Mouse (Mus musculus) CD4-positive naive resting alpha-beta T cell, adult 76 days (primary cell): ENCODE measurements around the gene Arfgap1. TPM values are rescaled to one million over a fixed set of nuclear protein-coding genes. Genes with fewer than 3 reads are reported as not detected.

Source experiments
- total RNA-seq: library from RNA; stranded (reverse); gene quantifications from one replicate; pipeline ENCODE4 v1.2.4, GENCODE M21; 2023

Arfgap1 gene
- total RNA-seq: 71.6 TPM

DNA sequence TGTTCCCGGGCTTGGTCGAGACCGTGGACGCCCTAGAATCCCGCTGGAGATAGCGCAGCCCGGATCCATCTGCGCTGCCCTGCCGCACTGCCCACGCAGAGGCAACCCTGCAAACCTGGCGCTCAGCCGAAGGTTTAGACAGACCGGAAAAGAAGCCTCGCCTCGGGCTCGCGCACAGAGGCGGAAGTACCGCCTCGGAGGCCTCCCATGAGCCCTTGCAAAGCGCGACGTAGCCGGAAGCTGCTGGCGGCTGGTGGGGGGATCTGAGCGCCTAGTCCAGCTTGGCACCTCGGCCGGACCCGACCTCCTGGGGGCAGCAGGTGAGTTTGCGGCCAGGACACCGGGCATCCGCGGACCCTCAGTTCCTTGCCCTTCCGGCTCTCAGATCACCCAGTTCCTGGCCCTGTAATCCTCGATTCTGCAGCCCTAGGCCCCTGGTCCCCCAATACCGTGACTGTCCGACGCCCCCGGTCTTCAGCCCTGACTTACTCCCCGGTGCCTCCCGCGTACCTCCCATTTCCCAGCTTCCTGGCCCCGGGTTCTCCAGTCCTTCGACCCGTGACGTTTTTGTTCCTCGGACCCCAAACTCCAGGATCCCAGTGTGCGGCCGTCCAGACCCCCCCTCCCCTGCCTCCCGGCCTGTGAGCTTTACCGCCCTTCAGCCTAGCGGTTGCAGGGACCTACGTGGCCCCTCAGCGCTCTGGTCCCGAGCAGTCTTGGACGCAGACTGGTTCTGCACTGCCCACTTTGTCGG is at the start of gene Arfgap1:
Arfgap1 (plus strand) TSS at position 216 of the 754 bp plus-strand sequence.

GRCm38 (mm10) chr2:180920810-180921400 is 46.1 kb upstream of the Arfgap1 start, which contains the start of gene Ythdf1:
Gene Ythdf1 (minus strand): TSS chr2:180920949.

DNA sequence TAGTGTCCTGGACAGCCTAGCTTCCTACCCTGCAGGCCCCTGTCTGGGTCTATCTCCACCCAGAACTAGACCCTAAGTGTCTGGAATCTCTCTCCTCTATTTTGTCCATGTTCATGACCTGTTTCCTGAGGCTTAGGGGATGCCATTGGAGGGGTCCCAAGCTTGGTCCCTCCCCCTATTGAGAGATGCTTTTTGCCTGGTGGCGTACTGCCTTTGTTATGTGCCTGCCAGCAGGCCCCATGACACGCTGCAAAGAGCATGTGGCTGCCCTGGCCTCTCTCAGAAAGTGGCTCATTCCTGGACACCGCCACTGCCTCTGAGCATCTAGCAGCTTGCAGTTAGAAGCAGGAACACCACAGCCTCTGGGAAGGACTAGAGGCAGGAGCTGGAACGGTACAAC is 38.3 kb upstream of the Arfgap1 start, which contains the start of gene Birc7:
Birc7 (plus strand) TSS at position 301 of the 400 bp plus-strand sequence.

DNA sequence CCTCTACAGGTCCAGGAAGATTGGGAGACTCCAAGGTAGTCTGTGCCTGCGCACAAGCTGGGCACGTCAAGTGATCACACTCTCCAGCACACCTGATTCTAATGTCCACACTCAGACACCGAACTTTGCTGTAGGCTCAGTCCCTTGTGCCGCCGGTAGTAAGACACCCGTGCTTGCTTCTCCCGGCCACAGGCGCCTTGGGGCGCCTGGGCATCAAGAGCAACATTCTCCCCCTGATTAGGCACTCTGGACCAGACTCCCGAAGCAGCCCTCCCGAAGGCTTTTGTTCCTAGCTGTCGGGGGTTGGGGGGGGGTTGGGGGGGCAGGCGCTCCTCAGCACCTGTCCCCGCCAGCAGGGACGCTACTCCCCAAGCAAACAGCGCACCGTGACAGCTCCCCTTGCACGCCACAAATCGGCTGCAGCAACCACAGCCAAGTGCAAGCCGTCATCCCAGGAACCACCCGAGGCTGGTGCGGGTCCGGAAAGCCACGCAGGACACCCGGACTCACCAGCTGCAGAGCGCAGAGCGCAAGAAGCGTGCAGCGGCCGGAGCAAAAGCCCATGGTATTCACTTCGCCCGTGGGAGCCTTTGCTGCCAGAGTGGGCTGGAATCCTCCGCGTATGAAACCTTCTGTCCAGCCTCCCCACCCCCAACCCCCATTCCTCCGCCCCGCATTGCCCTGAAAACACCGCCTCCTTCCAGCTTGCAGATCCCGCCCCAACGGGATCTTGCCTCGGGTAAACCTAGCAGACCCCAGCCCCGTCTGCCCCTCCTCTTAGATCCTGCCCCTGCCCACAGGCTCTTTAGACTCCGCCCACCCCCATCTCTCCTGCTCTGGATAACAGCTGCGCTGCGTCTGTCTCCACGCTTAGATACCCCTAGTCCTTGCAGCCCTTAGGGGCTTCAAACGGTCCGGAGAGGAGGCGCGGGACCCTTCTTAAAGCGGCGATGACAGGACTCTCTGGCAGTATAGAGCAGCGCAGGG is 12.7 kb upstream of the Arfgap1 start, which contains the start of gene Nkain4:
Nkain4 (minus strand) TSS at position 639 of the 987 bp plus-strand sequence.

DNA sequence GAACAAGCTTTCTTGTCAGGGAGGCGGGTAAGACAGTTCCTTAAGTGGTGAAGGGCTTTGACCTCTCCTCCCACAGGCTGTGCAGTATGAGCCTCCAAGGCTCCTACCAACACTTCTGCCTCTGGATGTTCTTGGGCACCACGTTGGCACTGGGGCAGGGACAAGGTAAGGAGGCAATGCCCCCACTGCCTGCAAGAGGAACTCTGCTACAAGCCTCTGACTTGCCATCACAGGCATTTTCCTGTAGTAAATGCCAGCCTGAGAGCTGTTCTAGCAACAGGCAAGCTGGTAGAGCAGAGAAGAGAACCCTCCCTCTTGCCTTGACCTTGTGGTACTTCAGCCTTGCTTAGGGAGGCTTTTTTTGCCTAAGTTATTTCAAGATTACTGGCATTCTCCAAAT is 19.4 kb downstream of the Arfgap1 start, which contains the start of gene Col20a1:
Col20a1 (plus strand) TSS at position 87 of the 400 bp plus-strand sequence.

Other genes starting within 250 kb of the Arfgap1 start
- gene Slc17a9, start 242.0 kb upstream of the Arfgap1 start, total RNA-seq: 52.9 TPM
- not detected for gene Bhlhe23, start 190.3 kb upstream of the Arfgap1 start, total RNA-seq
- 98.8 TPM for gene Ythdf1, start 46.3 kb upstream of the Arfgap1 start, total RNA-seq
- not detected for gene Birc7, start 38.2 kb upstream of the Arfgap1 start, total RNA-seq
- gene Nkain4, start 12.5 kb upstream of the Arfgap1 start, total RNA-seq: not detected
- 5.2 TPM for gene Col20a1, start 19.3 kb downstream of the Arfgap1 start, total RNA-seq
- not detected for gene Chrna4, start 76.3 kb downstream of the Arfgap1 start, total RNA-seq
- gene Kcnq2, start 168.1 kb downstream of the Arfgap1 start, total RNA-seq: not detected
- not detected for gene Eef1a2, start 189.8 kb downstream of the Arfgap1 start, total RNA-seq
- 87.7 TPM for gene Ppdpf, start 220.0 kb downstream of the Arfgap1 start, total RNA-seq
- not detected for gene Ptk6, start 235.6 kb downstream of the Arfgap1 start, total RNA-seq
- 0.79 TPM for gene Srms, start 246.0 kb downstream of the Arfgap1 start, total RNA-seq